Mouse (Mus musculus): ENCODE data around the gene Psmg4. TPM values are rescaled to one million over a fixed set of nuclear protein-coding genes. Genes with fewer than 3 reads are reported as not detected.

Gene Psmg4
- polyA plus RNA-seq, 1 experiment, result 102 TPM

DNA sequence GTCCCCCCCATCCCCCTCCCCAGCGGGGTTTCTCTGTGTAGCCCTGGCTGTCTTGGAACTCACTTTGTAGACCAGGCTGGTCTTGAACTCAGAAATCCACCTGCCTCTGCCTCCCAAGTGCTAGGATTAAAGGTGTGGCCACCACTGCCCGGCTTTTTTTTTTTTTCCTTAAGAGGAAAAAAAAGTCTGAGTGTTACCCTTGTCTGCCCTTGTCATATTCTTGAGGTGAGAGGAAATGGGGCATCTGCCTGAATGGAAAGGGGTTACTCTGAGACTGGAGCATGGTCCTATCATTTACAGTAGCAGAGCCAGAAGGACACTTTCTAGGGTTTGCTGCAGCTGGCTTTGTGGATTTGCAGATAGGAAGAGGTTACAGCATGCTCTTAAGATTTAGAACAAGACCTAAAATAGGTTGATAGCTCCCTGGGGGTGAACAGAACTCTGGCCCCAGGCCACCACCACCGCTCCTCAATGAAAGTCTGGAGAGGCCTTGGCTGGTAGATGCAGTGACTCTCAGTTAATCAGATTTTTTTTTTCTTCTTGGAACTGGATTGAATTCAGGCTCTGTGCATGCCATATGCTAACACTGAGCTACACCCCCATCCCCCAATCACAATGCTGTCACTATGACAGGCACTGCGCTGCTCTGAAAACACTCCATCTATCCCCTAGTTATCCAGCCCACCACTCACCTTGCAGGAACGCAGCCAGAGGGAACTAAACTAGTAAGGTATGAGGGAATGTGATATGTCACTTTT, 9.3 kb upstream of the Psmg4 start:
- no peak overlapping the region for H3K27ac ChIP-seq (ENCODE audit: insufficient read depth, low read depth, low read length)
- H3K27me3 ChIP-seq (ENCODE audit: control insufficient read depth, insufficient read depth, low read length), result no peaks in the 10 kb centered on the region
- peaks cover 2% of the 10 kb centered on the region; the same call in 1 of the 2 replicates for H3K4me1 ChIP-seq (ENCODE audit: control insufficient read depth, insufficient read depth, insufficient read length, low read length)
- no peak for TF ChIP-seq POLR2A (IDR thresholded peaks at IDR 0.05; ENCODE audit: low read depth, low read length)
- TF ChIP-seq CTCF (IDR thresholded peaks at IDR 0.05; ENCODE audit: extremely low read depth, insufficient read length, insufficient replicate concordance, low read depth, low read length), result no peak
- no peaks in the 10 kb centered on the region for H3K36me3 ChIP-seq (ENCODE audit: control insufficient read depth, insufficient read depth, low read length)
- no peak overlapping the region for H3K4me3 ChIP-seq (ENCODE audit: low read depth, low read length)
- WGBS, result 82% methylated on average over 4 of the region's 5 CpGs

DNA sequence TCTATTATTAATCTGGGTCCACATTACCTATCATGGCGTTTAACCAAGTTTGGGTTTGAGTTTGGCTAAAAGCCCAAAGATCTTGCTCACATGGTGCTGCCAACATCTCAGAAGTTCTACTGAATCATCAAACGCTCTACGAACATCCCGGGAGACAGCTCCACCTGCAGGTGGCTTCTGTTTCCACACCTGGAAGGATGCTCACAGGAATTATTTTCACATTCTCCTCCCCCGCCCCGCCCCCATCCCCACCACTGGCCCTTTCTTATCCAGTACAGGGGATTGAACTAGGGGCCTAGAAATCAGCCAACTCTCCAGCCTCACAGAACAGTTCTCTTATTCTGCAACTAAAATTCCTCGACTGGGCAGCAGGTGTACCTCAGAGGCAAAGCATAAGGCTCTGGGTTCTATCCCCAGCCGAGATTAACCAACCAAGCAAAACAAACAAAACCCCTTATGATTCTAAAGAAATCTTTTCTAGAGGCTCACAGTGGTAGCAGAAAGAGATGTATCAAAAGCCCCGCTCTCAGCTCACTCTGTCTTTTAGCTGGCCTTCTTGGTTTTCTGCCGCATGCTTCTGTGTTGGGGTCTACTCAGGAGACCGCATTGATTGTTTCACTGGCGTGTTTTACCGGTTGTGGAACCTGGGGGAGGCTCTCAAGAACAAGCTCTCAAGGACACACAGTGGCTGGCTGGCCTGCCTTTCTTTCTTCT, 8.4 kb upstream of the Psmg4 start:
- TF ChIP-seq POLR2A (IDR thresholded peaks at IDR 0.05; ENCODE audit: low read depth, low read length) (no peak), CTCF (IDR thresholded peaks at IDR 0.05; ENCODE audit: extremely low read depth, insufficient read length, insufficient replicate concordance, low read depth, low read length) (peak; percentile 81; the same call in 1 of the 2 replicates)
- 0 out of 2 replicates have a peak overlapping the region, but pooled peaks have one; percentile 1 for H3K27ac ChIP-seq (ENCODE audit: insufficient read depth, low read depth, low read length)
- H3K4me1 ChIP-seq (ENCODE audit: control insufficient read depth, insufficient read depth, insufficient read length, low read length), result no peaks in the 10 kb centered on the region; the same call in 1 of the 2 replicates
- H3K4me3 ChIP-seq (ENCODE audit: low read depth, low read length), result peak overlapping the region; percentile 42
- no peaks in the 10 kb centered on the region for H3K27me3 ChIP-seq (ENCODE audit: control insufficient read depth, insufficient read depth, low read length)
- no peaks in the 10 kb centered on the region for H3K36me3 ChIP-seq (ENCODE audit: control insufficient read depth, insufficient read depth, low read length)
- WGBS, result 20% methylated on average over 13 of the region's 13 CpGs

- no peaks in the 10 kb centered on the region for H3K4me1 ChIP-seq (ENCODE audit: control insufficient read depth, insufficient read depth, insufficient read length, low read length)
- no peak for TF ChIP-seq POLR2A (IDR thresholded peaks at IDR 0.05; ENCODE audit: low read depth, low read length)
- 0 out of 2 replicates have a peak, but pooled peaks have one; percentile 6 for TF ChIP-seq CTCF (IDR thresholded peaks at IDR 0.05; ENCODE audit: extremely low read depth, insufficient read length, insufficient replicate concordance, low read depth, low read length)
- no peaks in the 10 kb centered on the region for H3K36me3 ChIP-seq (ENCODE audit: control insufficient read depth, insufficient read depth, low read length)
- peak overlapping the region; percentile 42 for H3K4me3 ChIP-seq (ENCODE audit: low read depth, low read length)
- 13% methylated on average over 3 of the region's 3 CpGs for WGBS
- H3K27ac ChIP-seq (ENCODE audit: insufficient read depth, low read depth, low read length), result 0 out of 2 replicates have a peak overlapping the region, but pooled peaks have one; percentile 1
- H3K27me3 ChIP-seq (ENCODE audit: control insufficient read depth, insufficient read depth, low read length), result no peaks in the 10 kb centered on the region
Observed at GRCm38 (mm10) chr13:34154931-34155272, 7.9 kb upstream of the Psmg4 start.

DNA sequence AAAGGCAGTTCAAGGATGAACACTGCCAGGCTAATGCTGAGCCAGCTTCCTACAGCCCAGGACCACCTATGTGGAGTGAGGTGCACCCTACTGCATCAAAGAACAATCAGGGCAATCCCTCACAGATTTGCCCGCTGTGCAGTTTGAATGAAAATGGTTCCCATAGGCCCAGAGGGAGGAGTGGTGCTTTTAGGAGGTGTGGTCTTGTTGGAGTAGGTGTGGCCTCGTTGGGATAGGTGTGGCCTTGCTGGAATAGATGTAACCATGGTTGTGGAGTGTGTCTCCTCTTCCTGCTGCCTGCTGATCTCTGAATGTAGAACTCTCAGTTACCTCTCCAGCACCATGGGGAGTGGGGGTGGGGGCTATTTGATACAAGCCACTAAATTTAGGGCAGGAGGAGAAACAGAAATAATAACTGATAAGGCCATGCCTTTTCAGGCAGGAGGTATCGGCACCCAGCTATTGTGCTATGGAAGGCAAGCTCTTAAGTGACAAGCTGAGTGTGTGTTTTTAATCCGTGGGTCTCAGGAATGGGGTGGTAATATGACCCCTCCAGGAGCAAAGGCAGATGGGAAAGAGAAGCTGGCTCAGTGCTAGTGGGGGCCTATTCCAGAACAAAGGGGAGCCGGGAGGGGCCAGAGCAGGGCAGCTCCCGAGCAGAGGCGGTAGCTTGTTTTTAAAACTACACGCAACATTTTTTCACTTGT, 6.5 kb upstream of the Psmg4 start:
- 78% methylated on average over 8 of the region's 8 CpGs for WGBS
- Histone ChIP-seq H3K4me1 (ENCODE audit: control insufficient read depth, insufficient read depth, insufficient read length, low read length) (no peaks in the 10 kb centered on the region), H3K36me3 (ENCODE audit: control insufficient read depth, insufficient read depth, low read length) (no peaks in the 10 kb centered on the region), H3K27ac (ENCODE audit: insufficient read depth, low read depth, low read length) (no peak overlapping the region), H3K4me3 (ENCODE audit: low read depth, low read length) (no peak overlapping the region), H3K27me3 (ENCODE audit: control insufficient read depth, insufficient read depth, low read length) (no peaks in the 10 kb centered on the region)
- TF ChIP-seq POLR2A (IDR thresholded peaks at IDR 0.05; ENCODE audit: low read depth, low read length) (no peak), CTCF (IDR thresholded peaks at IDR 0.05; ENCODE audit: extremely low read depth, insufficient read length, insufficient replicate concordance, low read depth, low read length) (no peak)

GRCm38 (mm10) chr13:34156840-34157185, 6.0 kb upstream of the Psmg4 start:
- Histone ChIP-seq H3K4me1 (ENCODE audit: control insufficient read depth, insufficient read depth, insufficient read length, low read length) (no peaks in the 10 kb centered on the region), H3K4me3 (ENCODE audit: low read depth, low read length) (no peak overlapping the region), H3K27me3 (ENCODE audit: control insufficient read depth, insufficient read depth, low read length) (no peaks in the 10 kb centered on the region), H3K27ac (ENCODE audit: insufficient read depth, low read depth, low read length) (no peak overlapping the region), H3K36me3 (ENCODE audit: control insufficient read depth, insufficient read depth, low read length) (no peaks in the 10 kb centered on the region)
- 72% methylated on average over 2 of the region's 2 CpGs for WGBS
- TF ChIP-seq POLR2A (IDR thresholded peaks at IDR 0.05; ENCODE audit: low read depth, low read length), result no peak
- TF ChIP-seq CTCF (IDR thresholded peaks at IDR 0.05; ENCODE audit: extremely low read depth, insufficient read length, insufficient replicate concordance, low read depth, low read length), result no peak

DNA sequence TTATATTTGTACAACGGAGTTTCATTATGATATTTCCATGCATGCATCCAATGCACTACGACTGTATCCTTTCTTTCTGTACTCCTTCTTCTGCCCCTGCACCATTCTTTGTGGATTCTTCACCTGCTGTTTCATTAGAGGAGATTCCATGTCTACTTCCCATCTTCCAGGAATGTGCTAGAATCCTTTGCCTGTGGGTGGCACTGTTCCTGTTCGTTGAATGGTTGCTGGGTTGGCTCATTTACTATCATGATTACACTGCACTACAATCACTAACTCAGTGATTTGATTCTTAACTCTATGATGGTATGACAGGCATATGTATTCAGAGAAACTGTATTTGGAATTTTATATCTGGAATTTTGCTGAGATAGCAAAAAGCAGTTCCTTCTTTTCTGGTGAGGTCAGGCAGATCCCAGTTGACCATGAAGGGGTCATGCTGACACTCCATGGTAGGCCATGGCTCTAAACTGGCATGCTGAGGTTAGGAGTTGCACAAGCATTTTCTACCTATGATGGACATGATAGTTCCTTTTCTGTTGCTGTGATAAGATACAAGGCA, 5.1 kb upstream of the Psmg4 start:
- H3K36me3 ChIP-seq (ENCODE audit: control insufficient read depth, insufficient read depth, low read length), result no peaks in the 10 kb centered on the region
- no peaks in the 10 kb centered on the region for H3K27me3 ChIP-seq (ENCODE audit: control insufficient read depth, insufficient read depth, low read length)
- WGBS, result 86% methylated on average over 3 of the region's 3 CpGs
- no peak overlapping the region for H3K27ac ChIP-seq (ENCODE audit: insufficient read depth, low read depth, low read length)
- no peak overlapping the region for H3K4me3 ChIP-seq (ENCODE audit: low read depth, low read length)
- TF ChIP-seq POLR2A (IDR thresholded peaks at IDR 0.05; ENCODE audit: low read depth, low read length), result no peak
- TF ChIP-seq CTCF (IDR thresholded peaks at IDR 0.05; ENCODE audit: extremely low read depth, insufficient read length, insufficient replicate concordance, low read depth, low read length), result no peak
- peaks cover 4% of the 10 kb centered on the region; the same call in 1 of the 2 replicates for H3K4me1 ChIP-seq (ENCODE audit: control insufficient read depth, insufficient read depth, insufficient read length, low read length)
